In genomic region chr4:130906296-130906695, GRCm38 (mm10) we compare ENCODE assay signal across 8 mouse cellular contexts. TPM values are rescaled to one million over a fixed set of nuclear protein-coding genes. Genes with fewer than 3 reads are reported as not detected.
DNase-seq lines count a peak whose midpoint lies in the region; ATAC-seq lines count a peak whose summit lies in the region.

No protein-coding gene starts in this region.

- DNase-seq in kidney, adult 8-10 months: peak; percentile 13 to 52
- peak; percentile 59 for DNase-seq in adipocyte (ENCODE audit: low spot score)
- no peak for DNase-seq in frontal cortex, postnatal 10 days (ENCODE audit: low spot score in 2 of 2)
- DNase-seq in T-cell, adult 2 months (ENCODE audit: low spot score): no peak
- no peak for DNase-seq in spleen, adult 12 weeks (ENCODE audit: low spot score)

- H3K9me3 ChIP-seq in kidney, embryonic 16.5 days (ENCODE audit: low read length): no peaks in the 10 kb centered on the region
- no peaks in the 10 kb centered on the region for H3K9me3 ChIP-seq in embryonic facial prominence, embryonic 12.5 days
- no peaks in the 10 kb centered on the region for H3K9me3 ChIP-seq in hindbrain, embryonic 16.5 days (ENCODE audit: control insufficient read depth, low read length)

- H3K4me1 ChIP-seq in kidney, embryonic 16.5 days (ENCODE audit: insufficient read depth, low read length): peaks cover 8% of the 10 kb centered on the region; the same call in 1 of the 2 replicates
- peaks cover 25% of the 10 kb centered on the region for H3K4me1 ChIP-seq in embryonic facial prominence, embryonic 12.5 days
- peaks cover 3% of the 10 kb centered on the region; the same call in 1 of the 2 replicates for H3K4me1 ChIP-seq in hindbrain, embryonic 16.5 days (ENCODE audit: control insufficient read depth, insufficient read depth, low read depth, low read length)

- no peak overlapping the region for H3K9ac ChIP-seq in kidney, embryonic 16.5 days (replicated peaks; ENCODE audit: low read length)
- 0 out of 2 replicates have a peak overlapping the region, but pooled peaks have one; percentile 2 for H3K9ac ChIP-seq in embryonic facial prominence, embryonic 12.5 days
- no peak overlapping the region for H3K9ac ChIP-seq in hindbrain, embryonic 16.5 days (ENCODE audit: low read depth, low read length)

- H3K4me2 ChIP-seq in kidney, embryonic 16.5 days (replicated peaks; ENCODE audit: low read depth, low read length): no peak overlapping the region
- H3K4me2 ChIP-seq in embryonic facial prominence, embryonic 12.5 days (replicated peaks): no peak overlapping the region
- H3K4me2 ChIP-seq in hindbrain, embryonic 16.5 days (ENCODE audit: low read length): no peak overlapping the region

- H3K4me3 ChIP-seq in kidney, embryonic 16.5 days (ENCODE audit: low read length): no peak overlapping the region
- H3K4me3 ChIP-seq in embryonic facial prominence, embryonic 12.5 days: no peak overlapping the region
- no peak overlapping the region for H3K4me3 ChIP-seq in hindbrain, embryonic 16.5 days (ENCODE audit: low read length)

- no peaks in the 10 kb centered on the region for H3K36me3 ChIP-seq in kidney, embryonic 16.5 days (ENCODE audit: insufficient read depth, low read length)
- H3K36me3 ChIP-seq in embryonic facial prominence, embryonic 12.5 days: no peaks in the 10 kb centered on the region
- H3K36me3 ChIP-seq in hindbrain, embryonic 16.5 days (ENCODE audit: control insufficient read depth, insufficient read depth, low read length): no peaks in the 10 kb centered on the region

- no peak overlapping the region for H3K27ac ChIP-seq in kidney, embryonic 16.5 days (ENCODE audit: low read length)
- H3K27ac ChIP-seq in embryonic facial prominence, embryonic 12.5 days: no peak overlapping the region
- no peak overlapping the region for H3K27ac ChIP-seq in hindbrain, embryonic 16.5 days (ENCODE audit: low read depth, low read length)

- H3K27me3 ChIP-seq in kidney, embryonic 16.5 days (ENCODE audit: insufficient read depth, low read length): no peaks in the 10 kb centered on the region
- no peaks in the 10 kb centered on the region for H3K27me3 ChIP-seq in embryonic facial prominence, embryonic 12.5 days
- no peaks in the 10 kb centered on the region for H3K27me3 ChIP-seq in hindbrain, embryonic 16.5 days (replicated peaks; ENCODE audit: control insufficient read depth, insufficient read depth, low read length)

- ATAC-seq in kidney, embryonic 16.5 days (ENCODE audit: low FRiP score, low TSS enrichment): no peak
- no peak for ATAC-seq in embryonic facial prominence, embryonic 12.5 days (ENCODE audit: insufficient number of reproducible peaks, insufficient read depth, low FRiP score, low TSS enrichment)
- ATAC-seq in hindbrain, embryonic 16.5 days: peak; percentile 73

- 32% methylated on average over 8 of the region's 8 CpGs for WGBS in kidney, embryonic 16.5 days
- WGBS in embryonic facial prominence, embryonic 12.5 days: 42% methylated on average over 8 of the region's 8 CpGs
- WGBS in hindbrain, embryonic 16.5 days: 27% methylated on average over 8 of the region's 8 CpGs

RNA-seq across cellular contexts. Expression of gene Laptm5, which starts 6.6 kb away (rescaled TPM):
- polyA plus RNA-seq in kidney, embryonic 16.5 days (2015; fragmentation: Nextera tagmentation; extraction: Ambion mirVana): 21.6 and 25.9 TPM in 2 replicates
- 19.5 and 21.7 TPM in 2 replicates for polyA plus RNA-seq in embryonic facial prominence, embryonic 12.5 days (2016; fragmentation: Nextera tagmentation; extraction: Ambion mirVana)
- polyA plus RNA-seq in hindbrain, embryonic 16.5 days (2015; fragmentation: Nextera tagmentation; extraction: Ambion mirVana): 27.2 and 27.4 TPM in 2 replicates

RNA-seq across cellular contexts. Expression of gene Matn1, which starts 37.9 kb away (rescaled TPM):
- polyA plus RNA-seq in kidney, embryonic 16.5 days (2015; fragmentation: Nextera tagmentation; extraction: Ambion mirVana): 0.52 and 0.59 TPM in 2 replicates
- polyA plus RNA-seq in embryonic facial prominence, embryonic 12.5 days (2016; fragmentation: Nextera tagmentation; extraction: Ambion mirVana): 4.2 and 7.0 TPM in 2 replicates
- 0.34 and 3.9 TPM in 2 replicates for polyA plus RNA-seq in hindbrain, embryonic 16.5 days (2015; fragmentation: Nextera tagmentation; extraction: Ambion mirVana)

Comparison
In these comparisons a context has a peak if more than half of its experiments do, and no peak if none do; other contexts are left out.
1. DNase-seq: peak in kidney, adult 8-10 months (2 of 2) and adipocyte (single experiment); none in frontal cortex, postnatal 10 days (0 of 2), T-cell, adult 2 months (single experiment) and spleen, adult 12 weeks (single experiment).